Comparison of ENCODE assay signal across 8 mouse cellular contexts in genomic region chr19:46503351-46504084, GRCm38 (mm10). TPM values are rescaled to one million over a fixed set of nuclear protein-coding genes. Genes with fewer than 3 reads are reported as not detected.
DNase-seq lines count a peak whose midpoint lies in the region; ATAC-seq and TF ChIP-seq lines count a peak whose summit lies in the region.

No protein-coding gene starts in this region.

- peak; percentile 43 to 58 for DNase-seq in left cerebral cortex, postnatal 14 days (ENCODE audit: low spot score in 2 of 2)
- no peak for DNase-seq in left cerebral cortex, adult 11 months (ENCODE audit: low spot score)
- DNase-seq in c-Kit-positive CD71-negative TER-119-negative erythroid progenitor cells, embryonic 14.5 days (ENCODE audit: low read depth): peak; percentile 82
- DNase-seq in gastrocnemius, postnatal 10 days: peak; percentile 57
- peak; percentile 92 for DNase-seq in induced T-regulatory cell, adult 2 months (ENCODE audit: low read depth)
- DNase-seq in liver, embryonic 14.5 days (ENCODE audit: low read depth in 3 of 3, low spot score in 3 of 3): peak; percentile 84 to 87 (median 85)
- peak; percentile 89 for DNase-seq in naive thymus-derived CD4-positive, alpha-beta T cell, adult 2 months (ENCODE audit: low read depth)
- DNase-seq in thymus, adult 2 months: peak; percentile 86

- peak; percentile 71 for ATAC-seq in liver, embryonic 14.5 days (ENCODE audit: insufficient read depth)

- peak overlapping the region; percentile 72 to 79 for H3K4me3 ChIP-seq in liver, embryonic 14.5 days (ENCODE audit: insufficient read depth in 1 of 2, low read depth in 2 of 2, low read length in 2 of 2)
- peak overlapping the region; percentile 58 for H3K4me3 ChIP-seq in thymus, adult 2 months (ENCODE audit: control insufficient read depth, insufficient read depth, low read length)

- peak; percentile 80 for TF ChIP-seq POLR2A in thymus, adult 2 months (IDR thresholded peaks at IDR 0.05; ENCODE audit: control insufficient read depth, extremely low read depth, insufficient read depth, low read length, poor library complexity)

- peak overlapping the region; percentile 82 for H3K4me2 ChIP-seq in liver, embryonic 14.5 days (ENCODE audit: low read depth)

- H3K27ac ChIP-seq in liver, embryonic 14.5 days: peak overlapping the region; percentile 95
- peak overlapping the region; percentile 96 for H3K27ac ChIP-seq in thymus, adult 2 months (ENCODE audit: control insufficient read depth, insufficient read depth, low read length)

- H3K36me3 ChIP-seq in liver, embryonic 14.5 days (replicated peaks; ENCODE audit: control insufficient read depth, insufficient read depth, low read depth): peaks cover 13% of the 10 kb centered on the region
- no peaks in the 10 kb centered on the region for H3K36me3 ChIP-seq in thymus, adult 2 months (ENCODE audit: control insufficient read depth, insufficient read depth, low read length)

- H3K9me3 ChIP-seq in liver, embryonic 14.5 days (ENCODE audit: control insufficient read depth, low read length): no peaks in the 10 kb centered on the region

- under 1% methylated on average over 21 of the region's 21 CpGs for WGBS in liver, embryonic 14.5 days (ENCODE audit: insufficient replicate concordance)
- WGBS in thymus, adult 2 months: 1% methylated on average over 21 of the region's 21 CpGs

- no peak for TF ChIP-seq CTCF in liver, embryonic 14.5 days (IDR thresholded peaks at IDR 0.05; ENCODE audit: low read depth)
- peak; percentile 57; the same call in 1 of the 2 replicates for TF ChIP-seq CTCF in thymus, adult 2 months (IDR thresholded peaks at IDR 0.05; ENCODE audit: borderline replicate concordance, control insufficient read depth, extremely low read depth, insufficient read depth, low read length, poor library complexity)

- H3K4me1 ChIP-seq in liver, embryonic 14.5 days (replicated peaks; ENCODE audit: control insufficient read depth in 2 of 2, insufficient read depth in 2 of 2, low read length in 1 of 2): peaks cover 25 to 39% of the 10 kb centered on the region in 2 experiments
- H3K4me1 ChIP-seq in thymus, adult 2 months (replicated peaks; ENCODE audit: control insufficient read depth, insufficient read depth, low read length): peaks cover 44% of the 10 kb centered on the region

- H3K9ac ChIP-seq in liver, embryonic 14.5 days (replicated peaks): peak overlapping the region; percentile 87

- intact Hi-C loops in left cerebral cortex, postnatal 14 days (cut with DNase I): loop anchor here (2.0 to 5.0 kb wide), 3 partner anchors 21 to 106 kb away; partner anchors contain the start of genes Actr1a, Arl3, Sfxn2 and Sufu

- H3K27me3 ChIP-seq in liver, embryonic 14.5 days (ENCODE audit: control insufficient read depth, insufficient read depth, low read length): no peaks in the 10 kb centered on the region
- no peaks in the 10 kb centered on the region for H3K27me3 ChIP-seq in thymus, adult 2 months (ENCODE audit: control insufficient read depth, insufficient read depth, low read length)

- TF ChIP-seq EP300 in liver, embryonic 14.5 days (IDR thresholded peaks at IDR 0.05; ENCODE audit: low read depth): peak; percentile 76

RNA-seq across cellular contexts. Expression of gene Trim8, which starts 2.0 kb away (rescaled TPM):
- 100 to 1,000 TPM; 103 to 110 TPM for total RNA-seq in left cerebral cortex, postnatal 14 days (2021)
- total RNA-seq in gastrocnemius, postnatal 10 days (2021): 10 to 100 TPM; 26.1 to 29.7 TPM
- polyA plus RNA-seq in liver, embryonic 14.5 days (2012; rRNA removed): 7.3 and 7.7 TPM in 2 replicates
- 7.5 and 10.1 TPM in 2 replicates for polyA plus RNA-seq in liver, embryonic 14.5 days (2014; fragmentation: Nextera tagmentation; extraction: Ambion mirVana)
- polyA plus RNA-seq in thymus, adult 2 months (2012; rRNA removed): 57.9 and 78.2 TPM in 2 replicates
